Mouse (Mus musculus) brain, embryonic 14.5 days (tissue): ENCODE results near the gene Sufu. TPM values are rescaled to one million over a fixed set of nuclear protein-coding genes. Genes with fewer than 3 reads are reported as not detected.
A peak's percentile ranks its signal among the peaks of the same experiment; 100 is the strongest.

Source experiments
- DNase-seq: peaks from one replicate; pipeline ENCODE4 v3.0.0-alpha.2; 2011; ENCODE audit warnings: low read depth
- CTCF ChIP-seq: fragments of 200-500 bp; IDR thresholded peaks from 2 replicates; pipeline ENCODE4 v1.5.1; 2012; ENCODE audit warnings: inconsistent platforms, mild to moderate bottlenecking, moderate library complexity, borderline replicate concordance; ENCODE audit not compliant: insufficient read depth, insufficient read length; ENCODE audit errors: extremely low read depth
- POLR2A ChIP-seq: fragments of 200-500 bp; IDR thresholded peaks from 2 replicates; pipeline ENCODE4 v1.6.1; 2012; ENCODE audit warnings: mild to moderate bottlenecking, inconsistent platforms, borderline replicate concordance; ENCODE audit not compliant: poor library complexity, insufficient read depth, insufficient read length, severe bottlenecking; ENCODE audit errors: extremely low read depth
- polyA plus RNA-seq: library from polyadenylated mRNA; depleted of rRNA; stranded (reverse); fragments of >200 nt; gene quantifications from 2 replicates; pipeline ENCODE4 v1.2.3, GENCODE M21; 2012

Gene Sufu
- polyA plus RNA-seq, 1 experiment: 26.0 TPM

DNA sequence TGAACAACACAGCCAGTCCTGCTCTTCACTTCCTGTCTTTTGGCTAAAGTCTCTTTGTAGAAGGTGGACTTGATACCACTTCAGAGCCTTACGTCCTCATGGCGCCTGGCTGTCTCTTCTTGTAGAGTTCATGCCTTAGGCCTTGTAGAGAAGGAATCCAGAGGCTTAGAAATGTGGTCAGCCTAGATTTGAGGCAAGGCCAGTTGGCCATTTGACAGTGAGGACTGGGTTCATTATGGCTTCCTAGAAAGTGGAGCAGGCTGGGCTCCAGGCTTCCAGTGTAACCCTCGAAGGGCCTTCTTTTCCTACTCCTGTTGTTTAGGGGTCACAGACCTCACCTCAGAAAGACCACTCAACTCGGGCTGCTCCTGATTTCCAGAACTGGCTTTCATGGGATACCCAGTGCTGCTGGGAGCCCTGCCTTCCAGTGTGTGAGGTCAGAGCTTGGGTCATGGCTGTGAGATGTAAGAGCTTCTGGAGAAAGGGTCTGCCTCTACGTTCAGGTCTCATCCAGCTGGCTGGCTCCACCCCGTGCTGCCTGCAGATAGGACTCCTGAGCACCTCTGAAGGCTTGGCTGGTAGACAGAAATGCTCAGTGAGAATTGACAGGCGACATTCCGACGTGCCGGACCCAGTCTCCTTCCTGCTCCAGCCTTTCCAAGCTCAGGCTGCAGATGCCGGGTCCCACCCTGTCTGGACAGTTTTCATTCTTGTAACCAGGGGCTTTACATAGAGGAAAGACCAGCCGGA lies 15.5 kb downstream of the Sufu start:
- DNase-seq: no peak

GRCm38 (mm10) chr19:46413969-46414368 lies 17.3 kb downstream of the Sufu start:
- DNase-seq: no peak
- TF ChIP-seq CTCF (no peak), POLR2A (no peak)

More for the DNA sequence above, 15.5 kb downstream of the Sufu start:
- TF ChIP-seq CTCF (no peak), POLR2A (no peak)

DNA sequence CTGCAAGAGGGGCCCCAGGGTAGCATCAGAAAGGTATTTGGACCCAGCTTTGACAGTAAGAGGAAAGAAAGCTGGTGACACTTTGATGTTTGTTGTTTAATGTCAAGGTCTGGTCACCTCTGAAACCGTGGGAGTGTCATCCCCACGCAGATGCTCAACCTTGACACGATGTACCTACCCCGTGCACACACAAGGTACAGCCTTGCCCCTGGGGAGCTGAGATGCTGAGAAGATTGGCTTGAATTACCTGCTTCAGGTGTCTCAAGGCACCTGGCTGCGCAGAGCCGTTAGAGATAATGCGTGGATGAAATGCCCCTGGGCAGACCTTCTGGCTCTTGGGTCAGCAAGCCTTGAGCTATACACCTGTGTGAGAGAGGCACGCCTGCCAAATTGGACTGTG lies 17.8 kb downstream of the Sufu start:
- no peak for DNase-seq
- TF ChIP-seq CTCF: no peak
- no peak for TF ChIP-seq POLR2A

- TF ChIP-seq CTCF (no peak), POLR2A (no peak)
- DNase-seq: peak; percentile 62
These were observed 19.6 kb downstream of the Sufu start for GRCm38 (mm10) chr19:46416276-46416675.

- no peak for DNase-seq
- TF ChIP-seq CTCF (no peak), POLR2A (no peak)
These were observed 21.4 kb downstream of the Sufu start for GRCm38 (mm10) chr19:46418051-46418450.

DNA sequence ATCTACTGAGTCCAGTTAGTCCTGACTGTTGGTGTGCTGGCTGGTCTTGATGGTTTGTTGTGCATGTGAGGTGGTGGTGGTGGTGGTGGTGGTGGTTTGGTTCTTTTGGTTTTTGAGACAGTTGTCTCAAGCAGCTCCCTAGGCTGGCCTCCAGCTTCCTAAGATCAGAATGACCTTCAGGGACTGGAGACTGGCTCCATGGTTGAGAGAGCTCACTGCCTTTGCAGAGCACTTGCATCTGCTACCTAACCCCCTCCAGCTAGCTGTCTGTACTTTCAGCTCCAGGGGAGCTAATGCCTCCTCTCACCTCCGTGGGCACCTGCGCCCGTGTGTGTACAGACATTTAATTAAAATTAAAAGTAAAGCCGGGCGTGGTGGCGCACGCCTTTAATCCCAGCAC lies 23.7 kb downstream of the Sufu start:
- DNase-seq: no peak
- TF ChIP-seq CTCF (no peak), POLR2A (no peak)

- peak; percentile 84 for DNase-seq
- TF ChIP-seq CTCF (no peak), POLR2A (no peak)
These were observed 26.0 kb downstream of the Sufu start for GRCm38 (mm10) chr19:46422384-46423338.

GRCm38 (mm10) chr19:46425266-46425665 lies 28.6 kb downstream of the Sufu start:
- DNase-seq: no peak
- no peak for TF ChIP-seq CTCF
- no peak for TF ChIP-seq POLR2A

DNA sequence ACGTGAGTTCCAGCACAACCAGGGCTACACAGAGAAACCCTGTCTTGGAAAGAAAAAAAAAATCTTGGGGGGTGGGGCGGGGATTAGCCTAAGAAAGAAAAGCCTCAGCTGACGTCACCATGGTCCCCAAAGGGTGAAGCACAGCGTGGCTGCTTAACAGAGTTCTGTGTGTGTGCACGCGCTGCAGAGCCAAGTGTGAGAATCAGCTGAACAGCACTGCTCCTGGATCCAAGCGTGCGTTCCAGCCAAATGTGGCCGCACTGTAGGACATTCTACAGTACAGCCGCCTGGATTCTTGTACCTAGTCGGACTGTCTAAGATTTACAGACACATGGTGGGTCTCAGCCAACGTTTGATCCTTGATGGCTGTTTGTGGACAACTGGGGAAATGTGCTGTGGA lies 29.8 kb downstream of the Sufu start:
- peak; percentile 58 for DNase-seq

DNA sequence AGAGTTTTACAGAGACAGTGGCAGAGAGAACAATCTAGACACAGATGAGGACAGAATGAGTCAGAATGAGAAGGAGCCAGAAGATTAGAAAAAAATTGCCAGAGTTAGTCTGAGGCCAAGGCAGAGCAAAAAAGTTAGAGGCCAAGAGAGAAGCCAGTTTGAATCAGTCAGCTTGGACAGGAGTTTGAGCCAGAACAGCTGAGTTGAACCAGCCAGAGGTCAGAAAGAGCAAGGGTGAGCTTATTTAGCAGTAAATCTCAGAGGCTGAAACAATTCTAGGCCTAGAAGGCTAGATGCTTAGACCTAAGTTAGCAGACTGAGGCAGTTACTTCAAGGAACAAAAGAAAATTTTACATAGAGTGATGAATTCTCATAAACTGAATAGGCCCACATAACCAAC lies 32.6 kb downstream of the Sufu start:
- no peak for DNase-seq
- TF ChIP-seq POLR2A (no peak), CTCF (no peak)

More for the DNA sequence above, 29.8 kb downstream of the Sufu start:
- no peak for TF ChIP-seq CTCF
- no peak for TF ChIP-seq POLR2A

DNA sequence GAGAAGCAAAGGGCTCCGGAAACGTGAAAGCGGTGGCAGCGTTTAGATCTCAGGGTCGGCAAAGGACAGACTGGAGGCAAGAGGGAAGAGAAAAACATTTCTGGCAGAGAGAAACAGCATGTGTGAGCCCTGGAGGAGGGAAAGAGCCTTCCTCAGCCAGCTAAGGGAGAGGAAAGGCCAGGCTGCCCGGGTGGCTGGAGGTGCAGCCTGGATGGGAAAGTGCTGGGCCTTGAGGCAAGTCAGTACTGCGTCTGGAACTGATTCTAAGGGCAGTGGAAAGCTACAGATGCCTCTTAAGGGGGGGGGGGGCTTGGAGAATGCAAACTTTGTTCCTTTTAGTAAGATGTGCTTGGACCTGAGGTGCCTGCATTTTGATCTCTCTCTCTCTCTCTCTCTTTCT lies 37.0 kb downstream of the Sufu start:
- DNase-seq: no peak

More for the DNA sequence above, 37.0 kb downstream of the Sufu start:
- TF ChIP-seq POLR2A (no peak), CTCF (no peak)
